Mouse (Mus musculus) C2C12 (cell line): ENCODE data around the gene Csad. TPM values are rescaled to one million over a fixed set of nuclear protein-coding genes. Genes with fewer than 3 reads are reported as not detected.
A peak's percentile ranks its signal among the peaks of the same experiment; 100 is the strongest.

Experiments used
- H3K27me3 ChIP-seq: one replicate; pipeline ENCODE4 v1.6.1; 2011; ENCODE audit not compliant: control insufficient read depth, insufficient read depth, insufficient read length
- H3K36me3 ChIP-seq: one replicate; pipeline ENCODE4 v1.6.1; 2011; ENCODE audit not compliant: control insufficient read depth, insufficient read depth
- H3K4me3 ChIP-seq: one replicate; pipeline ENCODE4 v1.5.1; 2011; ENCODE audit warnings: mild to moderate bottlenecking, control low read depth; ENCODE audit not compliant: poor library complexity, insufficient read depth, severe bottlenecking
- H3K79me2 ChIP-seq: one replicate; pipeline ENCODE4 v1.6.1; 2011; ENCODE audit not compliant: control insufficient read depth, insufficient read depth
- H3K79me3 ChIP-seq: one replicate; pipeline ENCODE4 v1.6.1; 2011; ENCODE audit warnings: low read depth, control low read depth
- H3ac ChIP-seq: one replicate; pipeline ENCODE3; 2011; ENCODE audit warnings: low read depth; ENCODE audit not compliant: control insufficient read depth, insufficient read length
- CEBPB ChIP-seq: IDR thresholded peaks from one replicate; pipeline ENCODE4 v1.6.1; 2011; ENCODE audit warnings: low read depth, mild to moderate bottlenecking, control low read depth, moderate library complexity
- CTCF ChIP-seq: IDR thresholded peaks from one replicate; pipeline ENCODE4 v1.5.1; 2011; ENCODE audit not compliant: control insufficient read depth, insufficient read depth, insufficient read length
- FOSL1 ChIP-seq: IDR thresholded peaks from one replicate; pipeline ENCODE4 v1.8.0; 2011; ENCODE audit warnings: mild to moderate bottlenecking, low read length; ENCODE audit not compliant: poor library complexity, insufficient read depth, severe bottlenecking
- MAX ChIP-seq: IDR thresholded peaks from one replicate; pipeline ENCODE4 v1.6.1; 2011; ENCODE audit warnings: mild to moderate bottlenecking, control low read depth
- MYOD1 ChIP-seq: IDR thresholded peaks from one replicate; pipeline ENCODE4 v1.6.1; 2011; ENCODE audit warnings: low read depth; ENCODE audit not compliant: control insufficient read depth, insufficient read length
- MYOG ChIP-seq: IDR thresholded peaks from one replicate; pipeline ENCODE4 v1.6.1; 2011; ENCODE audit not compliant: control insufficient read depth, insufficient read length; ENCODE audit errors: extremely low read depth
- USF1 ChIP-seq: IDR thresholded peaks from one replicate; pipeline ENCODE4 v1.6.1; 2011; ENCODE audit warnings: low read depth, mild to moderate bottlenecking, control low read depth, moderate library complexity
- polyA plus RNA-seq: library from polyadenylated mRNA; unstranded; fragments of >200 nt; fragmentation: generic; extraction: Trizol; gene quantifications from one replicate; pipeline ENCODE4 v1.2.1, GENCODE M21; 2012; ENCODE audit warnings: missing spikeins

The Csad gene
- polyA plus RNA-seq, 1 experiment = 26.4 TPM

- Histone ChIP-seq H3K79me2 (peaks cover 69% of the 10 kb centered on the region), H3K4me3 (peak overlapping the region; percentile 52), H3K36me3 (peaks cover 31% of the 10 kb centered on the region), H3K27me3 (no peaks in the 10 kb centered on the region), H3K79me3 (peaks cover 41% of the 10 kb centered on the region), H3ac (peak overlapping the region; percentile 65)
- no peak for TF ChIP-seq MYOD1
- TF ChIP-seq CTCF = no peak
- no peak for TF ChIP-seq MYOG
- TF ChIP-seq USF1 = no peak
Observed at GRCm38 (mm10) chr15:102244306-102245191, 40.0 kb upstream of the Csad start.

- Histone ChIP-seq H3K79me2 (peaks cover 71% of the 10 kb centered on the region), H3K4me3 (peak overlapping the region; percentile 52), H3ac (peak overlapping the region; percentile 65), H3K79me3 (peaks cover 41% of the 10 kb centered on the region), H3K36me3 (peaks cover 40% of the 10 kb centered on the region), H3K27me3 (no peaks in the 10 kb centered on the region)
- peak; percentile 90 for TF ChIP-seq MAX
- peak; percentile 100 for TF ChIP-seq CEBPB
- TF ChIP-seq MYOD1 = no peak
Observed at GRCm38 (mm10) chr15:102243229-102244190, 39.0 kb upstream of the Csad start.

DNA sequence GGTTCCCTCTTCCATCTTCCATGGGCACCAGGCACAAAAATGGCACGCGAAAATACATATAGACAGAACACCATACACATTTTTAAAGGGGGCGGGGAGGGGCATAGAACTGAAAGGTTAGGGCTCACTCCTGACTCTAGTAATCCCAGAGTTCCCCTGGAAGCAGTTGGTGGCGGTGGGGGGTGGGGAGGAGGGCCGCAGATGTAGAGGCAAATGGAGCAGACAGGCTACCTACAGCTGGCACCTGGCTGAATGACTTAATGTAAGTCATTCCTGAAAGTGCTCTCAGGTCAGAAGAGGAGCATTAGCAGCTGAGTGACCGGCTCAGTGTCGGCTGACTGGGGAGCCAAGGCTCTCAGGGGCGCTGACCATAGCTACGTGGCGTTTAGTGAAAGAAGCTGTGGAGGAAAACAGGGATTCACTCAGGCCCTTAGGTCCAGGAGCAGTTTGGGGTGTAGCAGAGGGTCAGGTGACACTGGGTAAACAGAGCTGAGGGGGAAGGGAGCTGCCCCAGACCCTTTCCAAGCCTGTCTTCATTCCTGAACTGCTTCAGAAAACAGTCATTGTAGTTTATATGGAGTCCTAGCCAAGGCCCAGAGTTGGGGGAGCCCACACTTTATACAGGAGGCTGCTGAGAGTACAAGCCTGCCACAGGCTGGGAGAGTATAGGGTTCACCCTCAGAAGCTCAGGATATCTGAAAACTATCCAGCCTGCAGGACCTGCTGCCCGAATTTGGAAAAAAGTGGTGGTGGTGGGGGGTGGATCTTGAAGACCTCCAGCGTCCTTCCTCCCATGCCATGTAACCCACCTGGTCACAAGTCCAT, 38.1 kb upstream of the Csad start:
- Histone ChIP-seq H3K36me3 (peaks cover 49% of the 10 kb centered on the region), H3K27me3 (no peaks in the 10 kb centered on the region), H3ac (peak overlapping the region; percentile 1), H3K79me3 (peaks cover 41% of the 10 kb centered on the region), H3K79me2 (peaks cover 71% of the 10 kb centered on the region), H3K4me3 (no peak overlapping the region)
- TF ChIP-seq FOSL1 (no peak), USF1 (peak; percentile 32)

DNA sequence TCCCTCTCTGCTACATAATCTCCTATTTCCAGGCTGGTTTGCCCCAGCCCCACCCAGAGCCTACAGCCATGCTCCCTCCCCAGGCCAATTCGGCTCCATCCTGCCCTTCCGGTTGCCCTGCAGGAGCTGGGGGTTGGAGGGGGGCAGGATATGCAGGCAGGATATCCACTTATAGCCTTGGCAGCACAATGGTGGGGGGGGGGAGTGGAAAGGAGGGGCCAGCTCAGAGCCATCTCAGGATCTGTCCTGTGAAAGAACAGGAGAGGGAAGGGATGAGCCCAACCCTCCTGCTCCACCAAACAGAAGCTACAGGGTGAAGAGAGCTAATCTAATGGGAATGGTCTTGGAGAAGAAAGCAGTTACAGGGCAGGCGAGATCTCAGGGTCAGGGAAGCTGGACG, 36.1 kb upstream of the Csad start:
- H3K36me3 ChIP-seq = peaks cover 69% of the 10 kb centered on the region
- H3K4me3 ChIP-seq = no peak overlapping the region
- TF ChIP-seq CEBPB (no peak), USF1 (no peak), MYOG (no peak), MYOD1 (no peak), FOSL1 (no peak), CTCF (no peak), MAX (no peak)
- H3ac ChIP-seq = no peak overlapping the region
- peaks cover 39% of the 10 kb centered on the region for H3K79me3 ChIP-seq
- no peaks in the 10 kb centered on the region for H3K27me3 ChIP-seq
- peaks cover 59% of the 10 kb centered on the region for H3K79me2 ChIP-seq

DNA sequence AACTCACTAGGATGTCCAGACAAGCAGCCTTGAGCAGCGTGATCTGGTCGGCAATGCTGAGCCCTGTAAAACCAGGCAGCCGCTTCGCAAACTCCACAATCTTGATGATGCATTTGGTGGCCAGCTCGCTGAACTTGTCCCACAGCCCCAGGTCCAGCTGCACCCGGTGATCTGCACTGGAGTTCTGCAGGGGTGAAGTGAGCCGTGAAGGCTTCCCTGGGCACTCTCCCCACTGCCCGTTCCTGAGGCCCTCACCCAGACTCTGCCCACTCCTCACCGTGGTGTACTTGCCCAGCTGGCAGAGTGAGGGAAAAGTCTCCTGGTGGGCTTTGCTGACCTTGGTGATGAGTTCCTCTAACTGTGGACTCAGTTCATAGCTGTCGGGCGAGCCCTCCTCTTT, 35.3 kb upstream of the Csad start:
- Histone ChIP-seq H3K79me3 (peaks cover 32% of the 10 kb centered on the region), H3K79me2 (peaks cover 52% of the 10 kb centered on the region), H3K27me3 (no peaks in the 10 kb centered on the region), H3K4me3 (no peak overlapping the region), H3ac (no peak overlapping the region), H3K36me3 (peaks cover 75% of the 10 kb centered on the region)
- TF ChIP-seq MYOD1 = no peak
- TF ChIP-seq CEBPB = no peak
- no peak for TF ChIP-seq USF1
- TF ChIP-seq CTCF = no peak
- no peak for TF ChIP-seq MAX
- no peak for TF ChIP-seq MYOG
- no peak for TF ChIP-seq FOSL1
